Mouse (Mus musculus): Measurements from ENCODE around the gene Coch. TPM values are rescaled to one million over a fixed set of nuclear protein-coding genes. Genes with fewer than 3 reads are reported as not detected.
"Not testable (repeated sequence)": the region's sequence is repeated elsewhere in the genome, so short reads cannot be mapped to it uniquely, and the experiment has no call there.

Coch gene
- polyA plus RNA-seq (2014; fragmentation: Nextera tagmentation; extraction: Ambion mirVana): 3.7 and 4.7 TPM in 2 replicates

DNA sequence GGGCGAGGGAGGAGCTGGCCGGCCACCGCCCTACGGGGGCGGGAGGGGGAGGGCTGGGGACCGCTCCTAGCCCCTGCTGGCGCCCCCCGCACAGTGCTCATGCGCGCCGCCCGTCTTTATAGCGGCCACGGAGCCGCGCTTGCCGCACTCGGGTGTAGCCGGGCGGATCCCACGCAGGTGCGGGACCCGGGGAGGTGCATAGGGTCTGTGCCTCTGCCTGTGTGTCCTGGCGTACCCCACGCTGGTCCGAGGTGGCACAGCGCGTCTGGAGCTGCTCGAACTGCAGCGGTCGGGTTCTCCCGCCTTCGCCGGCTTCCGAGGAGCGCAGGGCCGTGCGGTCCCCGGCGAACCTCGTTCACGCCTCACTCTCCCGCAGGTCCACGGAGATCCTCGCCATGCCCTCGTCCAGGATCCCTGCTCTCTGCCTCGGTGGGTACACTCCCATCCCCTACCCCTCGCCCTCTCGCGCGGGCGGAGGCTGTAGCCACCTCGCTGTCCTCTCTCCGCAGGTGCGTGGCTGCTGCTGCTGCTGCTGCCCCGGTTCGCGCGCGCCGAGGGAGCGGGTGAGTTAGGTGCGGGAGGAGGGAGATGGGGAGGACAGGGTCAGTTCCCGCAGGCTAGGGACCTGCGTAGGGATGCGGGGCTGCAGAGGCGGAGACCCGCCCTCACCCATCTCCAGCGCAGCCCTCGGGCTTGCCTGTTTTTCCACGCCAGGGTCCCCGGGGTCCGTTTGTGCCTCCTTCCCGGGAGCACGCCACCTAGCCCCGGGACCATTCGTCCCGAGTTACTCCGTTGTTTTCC lies at the start of gene Coch:
Gene Coch, plus strand, starts transcription at position 113 of the 801 bp plus-strand sequence.
- Histone ChIP-seq H3K27ac (ENCODE audit: low read depth, low read length) (no peak within 1 kb of the TSS), H3K27me3 (ENCODE audit: control insufficient read depth, insufficient read depth, low read length) (peaks cover 28% of the 10 kb centered on the region)
- under 1% methylated on average over 72 of the region's 79 CpGs for WGBS

DNA sequence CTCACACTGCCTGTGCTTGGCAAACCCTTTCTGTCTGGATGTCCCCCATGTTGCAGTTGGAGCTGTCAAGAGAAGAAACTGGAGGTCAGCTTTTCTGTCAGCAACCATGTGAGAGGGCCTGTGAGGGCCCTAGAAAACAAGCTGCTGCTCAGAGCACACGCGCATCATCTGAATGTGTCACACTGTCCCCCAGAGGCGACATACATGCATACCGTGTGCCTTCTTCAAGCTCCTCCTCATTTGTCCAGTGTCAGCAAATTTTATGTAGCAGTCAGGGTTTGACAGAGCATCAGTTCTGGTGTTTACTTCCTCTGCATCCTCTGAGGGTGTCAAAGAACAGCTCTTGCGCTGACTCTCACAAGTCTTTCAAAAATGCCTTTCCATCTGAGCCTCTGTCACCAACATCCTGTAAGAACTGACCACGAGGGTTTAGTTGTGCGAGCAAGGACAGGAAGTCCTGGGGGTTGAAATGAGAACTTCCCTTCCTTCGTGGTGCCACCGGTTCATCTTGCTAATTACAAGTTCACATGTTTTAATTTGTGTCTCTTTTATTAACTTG lies 49.7 kb upstream of the Coch start:
- Histone ChIP-seq H3K4me2 (no peak overlapping the region), H3K36me3 (ENCODE audit: control insufficient read depth, insufficient read depth, low read length) (no peaks in the 10 kb centered on the region), H3K9me3 (ENCODE audit: control insufficient read depth, low read length) (no peaks in the 10 kb centered on the region), H3K27ac (ENCODE audit: low read depth, low read length) (no peak overlapping the region), H3K27me3 (ENCODE audit: control insufficient read depth, insufficient read depth, low read length) (no peaks in the 10 kb centered on the region), H3K9ac (ENCODE audit: low read length) (no peak overlapping the region), H3K4me1 (ENCODE audit: control insufficient read depth, insufficient read depth, low read length) (no peaks in the 10 kb centered on the region), H3K4me3 (ENCODE audit: low read depth, low read length) (no peak overlapping the region)
- DNase-seq (ENCODE audit: low spot score, missing footprints) (no peak), ATAC-seq (ENCODE audit: low FRiP score) (no peak)
- 91% methylated on average over 9 of the region's 9 CpGs for WGBS

More for the DNA sequence above, at the start of gene Coch:
- Histone ChIP-seq H3K4me2 (peak within 1 kb of the TSS; percentile 99), H3K4me3 (ENCODE audit: low read depth, low read length) (peak within 1 kb of the TSS; percentile 62), H3K9me3 (ENCODE audit: control insufficient read depth, low read length) (no peaks in the 10 kb centered on the region), H3K4me1 (ENCODE audit: control insufficient read depth, insufficient read depth, low read length) (peaks cover 9% of the 10 kb centered on the region), H3K9ac (ENCODE audit: low read length) (peak within 1 kb of the TSS; percentile 62), H3K36me3 (ENCODE audit: control insufficient read depth, insufficient read depth, low read length) (no peaks in the 10 kb centered on the region)
- peak; percentile 88 for ATAC-seq (ENCODE audit: low FRiP score)
- DNase-seq (ENCODE audit: low spot score, missing footprints): peak; percentile 97

DNA sequence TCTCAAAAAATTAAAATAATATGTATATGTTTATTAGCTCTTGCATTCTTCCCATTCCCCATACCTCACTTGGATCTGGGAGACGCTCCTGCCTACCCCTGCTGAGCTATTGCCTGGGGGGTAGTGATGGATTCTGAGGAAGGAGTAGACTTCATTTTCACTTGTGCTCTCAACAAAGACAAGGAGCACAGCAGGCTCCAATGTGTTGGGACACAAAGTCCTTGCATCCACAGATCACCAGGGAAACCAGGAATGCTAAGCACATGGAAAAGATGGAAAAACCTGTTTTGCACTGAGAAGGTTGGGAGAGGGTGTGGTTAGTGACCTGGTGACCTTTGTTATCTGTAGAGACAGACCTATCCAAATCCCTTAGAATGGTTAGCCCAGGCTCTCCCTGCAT lies 38.1 kb upstream of the Coch start:
- H3K9ac ChIP-seq (ENCODE audit: low read length): no peak overlapping the region
- no peaks in the 10 kb centered on the region for H3K27me3 ChIP-seq (ENCODE audit: control insufficient read depth, insufficient read depth, low read length)
- no peaks in the 10 kb centered on the region for H3K9me3 ChIP-seq (ENCODE audit: control insufficient read depth, low read length)
- no peaks in the 10 kb centered on the region for H3K4me1 ChIP-seq (ENCODE audit: control insufficient read depth, insufficient read depth, low read length)
- H3K4me2 ChIP-seq: no peak overlapping the region
- WGBS: 78% methylated on average over 1 of the region's 1 CpGs
- no peak overlapping the region for H3K4me3 ChIP-seq (ENCODE audit: low read depth, low read length)
- DNase-seq (ENCODE audit: low spot score, missing footprints) (no peak), ATAC-seq (ENCODE audit: low FRiP score) (no peak)
- H3K36me3 ChIP-seq (ENCODE audit: control insufficient read depth, insufficient read depth, low read length): no peaks in the 10 kb centered on the region
- no peak overlapping the region for H3K27ac ChIP-seq (ENCODE audit: low read depth, low read length)

DNA sequence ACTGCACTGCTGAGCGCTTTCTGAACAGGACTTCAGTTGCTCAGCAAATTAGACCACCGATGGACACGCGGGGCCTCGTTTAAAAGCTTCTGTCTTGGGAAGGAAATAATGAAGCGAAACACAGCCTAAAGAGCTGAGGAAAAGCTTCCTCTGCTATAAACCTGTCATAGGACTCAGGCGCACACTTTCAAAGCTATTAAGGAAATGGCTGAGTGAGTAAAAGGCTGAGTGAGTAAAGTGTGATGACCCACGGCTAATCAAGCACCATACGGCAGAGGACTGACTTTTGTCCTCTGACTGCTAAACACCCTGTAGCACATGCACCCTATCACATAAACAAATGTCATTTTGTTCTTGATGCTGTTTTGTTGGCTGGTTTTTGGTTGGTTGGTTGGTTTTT lies 31.7 kb upstream of the Coch start:
- DNase-seq (ENCODE audit: low spot score, missing footprints) (no peak), ATAC-seq (ENCODE audit: low FRiP score) (no peak)
- H3K27me3 ChIP-seq (ENCODE audit: control insufficient read depth, insufficient read depth, low read length): no peaks in the 10 kb centered on the region
- 82% methylated on average over 9 of the region's 9 CpGs for WGBS
- no peak overlapping the region for H3K9ac ChIP-seq (ENCODE audit: low read length)
- no peaks in the 10 kb centered on the region for H3K36me3 ChIP-seq (ENCODE audit: control insufficient read depth, insufficient read depth, low read length)
- no peak overlapping the region for H3K4me3 ChIP-seq (ENCODE audit: low read depth, low read length)
- H3K27ac ChIP-seq (ENCODE audit: low read depth, low read length): no peak overlapping the region
- no peaks in the 10 kb centered on the region for H3K4me1 ChIP-seq (ENCODE audit: control insufficient read depth, insufficient read depth, low read length)
- no peak overlapping the region for H3K4me2 ChIP-seq
- H3K9me3 ChIP-seq (ENCODE audit: control insufficient read depth, low read length): no peaks in the 10 kb centered on the region

DNA sequence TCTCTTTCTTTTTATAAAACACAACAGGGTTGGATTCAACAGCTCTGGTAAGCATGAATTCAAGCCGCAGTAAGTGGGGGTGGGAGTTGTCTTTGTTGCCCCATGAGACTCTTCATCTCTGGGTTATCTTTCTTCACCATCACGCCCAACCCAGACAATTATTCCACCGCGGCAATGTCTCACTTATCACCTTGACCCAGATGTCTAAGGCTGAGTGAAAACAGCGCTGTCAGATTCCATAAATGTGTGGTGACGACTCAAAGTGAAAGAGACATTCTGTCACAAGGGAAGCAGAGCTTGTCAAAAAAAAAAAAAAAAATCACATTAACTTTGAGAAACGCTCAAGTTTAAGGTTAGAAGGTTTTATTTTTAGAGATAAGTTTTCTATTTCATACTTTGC lies 25.9 kb upstream of the Coch start:
- no peak overlapping the region for H3K27ac ChIP-seq (ENCODE audit: low read depth, low read length)
- no peak overlapping the region for H3K9ac ChIP-seq (ENCODE audit: low read length)
- H3K4me1 ChIP-seq (ENCODE audit: control insufficient read depth, insufficient read depth, low read length): no peaks in the 10 kb centered on the region
- H3K4me3 ChIP-seq (ENCODE audit: low read depth, low read length): no peak overlapping the region
- no peaks in the 10 kb centered on the region for H3K36me3 ChIP-seq (ENCODE audit: control insufficient read depth, insufficient read depth, low read length)
- ATAC-seq (ENCODE audit: low FRiP score) (no peak), DNase-seq (ENCODE audit: low spot score, missing footprints) (no peak)
- H3K27me3 ChIP-seq (ENCODE audit: control insufficient read depth, insufficient read depth, low read length): no peaks in the 10 kb centered on the region
- no peak overlapping the region for H3K4me2 ChIP-seq
- WGBS: 89% methylated on average over 7 of the region's 7 CpGs
- H3K9me3 ChIP-seq (ENCODE audit: control insufficient read depth, low read length): no peaks in the 10 kb centered on the region

DNA sequence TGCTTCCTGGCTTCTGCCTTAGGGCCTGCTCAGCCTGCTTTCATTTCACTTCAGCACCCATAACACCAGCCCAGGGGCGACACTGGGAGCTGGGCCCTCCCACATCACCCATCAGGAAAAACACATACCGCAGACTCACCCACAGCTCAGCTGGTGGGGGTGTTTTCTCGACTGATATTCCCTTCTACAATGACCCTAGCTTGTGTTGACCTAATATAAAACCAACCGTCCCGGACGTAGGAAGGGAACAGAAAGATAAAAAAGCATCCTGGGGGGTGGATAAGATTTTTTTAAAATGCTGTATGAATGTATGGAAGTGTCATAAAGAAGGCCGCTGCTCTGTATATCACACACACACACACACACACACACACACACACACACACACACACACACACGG lies 23.7 kb upstream of the Coch start:
- H3K36me3 ChIP-seq (ENCODE audit: control insufficient read depth, insufficient read depth, low read length): no peaks in the 10 kb centered on the region
- ATAC-seq (ENCODE audit: low FRiP score) (no peak), DNase-seq (ENCODE audit: low spot score, missing footprints) (no peak)
- WGBS: 91% methylated on average over 8 of the region's 8 CpGs
- H3K9me3 ChIP-seq (ENCODE audit: control insufficient read depth, low read length): no peaks in the 10 kb centered on the region
- no peaks in the 10 kb centered on the region for H3K4me1 ChIP-seq (ENCODE audit: control insufficient read depth, insufficient read depth, low read length)
- no peak overlapping the region for H3K9ac ChIP-seq (ENCODE audit: low read length)
- H3K4me2 ChIP-seq: no peak overlapping the region
- no peak overlapping the region for H3K27ac ChIP-seq (ENCODE audit: low read depth, low read length)
- no peak overlapping the region for H3K4me3 ChIP-seq (ENCODE audit: low read depth, low read length)
- H3K27me3 ChIP-seq (ENCODE audit: control insufficient read depth, insufficient read depth, low read length): no peaks in the 10 kb centered on the region

DNA sequence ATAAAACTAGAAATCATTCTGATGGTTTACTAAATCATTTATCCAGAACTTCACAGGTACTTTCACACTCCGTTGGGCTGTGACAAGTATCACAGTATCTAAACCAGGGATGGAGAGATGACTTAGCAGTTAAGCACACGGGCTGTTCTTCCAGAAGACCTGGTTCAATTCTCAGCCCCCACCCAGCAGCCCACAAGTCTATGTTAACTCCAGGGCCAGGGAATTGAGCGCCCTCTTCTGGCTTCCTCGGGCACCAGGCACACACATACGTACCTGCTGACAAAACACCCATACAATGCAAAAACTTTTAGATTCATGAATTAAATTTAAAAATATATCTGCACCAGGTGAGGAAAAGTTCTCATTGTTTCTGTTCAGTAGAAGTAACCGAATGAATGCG lies 23.2 kb upstream of the Coch start:
- H3K27ac ChIP-seq (ENCODE audit: low read depth, low read length): no peak overlapping the region
- H3K9me3 ChIP-seq (ENCODE audit: control insufficient read depth, low read length): no peaks in the 10 kb centered on the region
- H3K4me2 ChIP-seq: no peak overlapping the region
- DNase-seq (ENCODE audit: low spot score, missing footprints) (no peak), ATAC-seq (ENCODE audit: low FRiP score) (no peak)
- no peak overlapping the region for H3K4me3 ChIP-seq (ENCODE audit: low read depth, low read length)
- H3K27me3 ChIP-seq (ENCODE audit: control insufficient read depth, insufficient read depth, low read length): no peaks in the 10 kb centered on the region
- 66% methylated on average over 7 of the region's 7 CpGs for WGBS
- H3K4me1 ChIP-seq (ENCODE audit: control insufficient read depth, insufficient read depth, low read length): no peaks in the 10 kb centered on the region
- no peak overlapping the region for H3K9ac ChIP-seq (ENCODE audit: low read length)
- no peaks in the 10 kb centered on the region for H3K36me3 ChIP-seq (ENCODE audit: control insufficient read depth, insufficient read depth, low read length)

DNA sequence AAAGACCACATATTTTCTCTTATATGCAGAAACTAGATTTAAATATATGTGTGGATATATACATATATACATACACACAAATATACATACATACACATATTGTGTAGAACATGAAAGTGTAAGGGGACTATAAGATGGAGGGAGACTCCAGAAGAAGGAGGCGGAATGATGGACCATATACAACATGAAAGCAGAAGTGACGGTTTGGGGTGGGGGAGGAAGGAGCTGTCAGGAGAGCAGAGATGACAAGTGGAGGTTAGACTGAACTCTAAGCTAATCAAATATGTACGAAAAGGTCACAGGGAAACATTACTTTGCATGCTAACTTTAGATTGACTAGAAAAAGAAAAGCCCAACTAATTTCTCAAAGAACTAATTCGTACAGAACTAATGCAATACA lies 20.5 kb upstream of the Coch start:
- Histone ChIP-seq H3K27me3 (ENCODE audit: control insufficient read depth, insufficient read depth, low read length) (no peaks in the 10 kb centered on the region), H3K27ac (ENCODE audit: low read depth, low read length) (no peak overlapping the region), H3K4me1 (ENCODE audit: control insufficient read depth, insufficient read depth, low read length) (no peaks in the 10 kb centered on the region), H3K9ac (ENCODE audit: low read length) (no peak overlapping the region), H3K4me2 (no peak overlapping the region), H3K36me3 (ENCODE audit: control insufficient read depth, insufficient read depth, low read length) (no peaks in the 10 kb centered on the region), H3K9me3 (ENCODE audit: control insufficient read depth, low read length) (no peaks in the 10 kb centered on the region), H3K4me3 (ENCODE audit: low read depth, low read length) (no peak overlapping the region)
- WGBS: 90% methylated on average over 4 of the region's 4 CpGs
- ATAC-seq (ENCODE audit: low FRiP score) (no peak), DNase-seq (ENCODE audit: low spot score, missing footprints) (no peak)

DNA sequence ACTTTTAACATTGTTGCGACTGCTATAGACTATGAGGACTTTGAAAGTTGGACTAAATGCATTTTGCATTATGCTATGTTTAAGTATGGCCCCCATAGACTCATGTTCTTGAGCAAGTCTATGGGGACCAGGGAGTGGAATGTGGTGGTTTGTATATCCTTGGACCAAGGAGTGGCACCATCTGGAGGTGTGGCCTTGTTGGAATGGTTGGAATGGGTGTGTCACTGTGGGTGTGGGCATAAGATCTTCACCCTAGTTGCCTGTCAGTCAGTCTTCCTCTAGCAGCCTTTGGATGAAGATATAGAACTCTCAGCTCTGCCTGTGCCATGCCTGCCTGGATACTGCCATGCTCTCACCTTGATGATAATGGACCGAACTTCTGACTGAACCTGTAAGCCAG lies 15.3 kb upstream of the Coch start:
- H3K9me3 ChIP-seq (ENCODE audit: control insufficient read depth, low read length); H3K9ac ChIP-seq (ENCODE audit: low read length); H3K4me3 ChIP-seq (ENCODE audit: low read depth, low read length); H3K27me3 ChIP-seq (ENCODE audit: control insufficient read depth, insufficient read depth, low read length); H3K4me2 ChIP-seq; DNase-seq (ENCODE audit: low spot score, missing footprints); H3K4me1 ChIP-seq (ENCODE audit: control insufficient read depth, insufficient read depth, low read length); H3K27ac ChIP-seq (ENCODE audit: low read depth, low read length); H3K36me3 ChIP-seq (ENCODE audit: control insufficient read depth, insufficient read depth, low read length); ATAC-seq (ENCODE audit: low FRiP score): not testable (repeated sequence)
- 96% methylated on average over 2 of the region's 2 CpGs for WGBS

Data from midbrain, embryonic 11.5 days (tissue).